Mouse (Mus musculus) midbrain, embryonic 10.5 days (tissue): Measurements from ENCODE around the gene Sft2d2. TPM values are rescaled to one million over a fixed set of nuclear protein-coding genes. Genes with fewer than 3 reads are reported as not detected.
A peak's percentile ranks its signal among the peaks of the same experiment; 100 is the strongest.

Source experiments
- DNase-seq: peaks from one replicate; pipeline ENCODE4 v3.0.0-alpha.2; 2017; ENCODE audit warnings: low spot score
- H3K27ac ChIP-seq: fragments of 300-500 bp; sonication (generic); replicated peaks from 2 replicates; pipeline ENCODE4 v1.5.1; 2016; ENCODE audit warnings: mild to moderate bottlenecking
- H3K27me3 ChIP-seq: fragments of 300-500 bp; sonication (generic); 2 replicates; pipeline ENCODE4 v1.6.1; 2016; ENCODE audit warnings: low read depth, mild to moderate bottlenecking; ENCODE audit not compliant: poor library complexity, severe bottlenecking
- H3K36me3 ChIP-seq: fragments of 300-500 bp; sonication (generic); 2 replicates; pipeline ENCODE4 v1.6.1; 2016; ENCODE audit warnings: mild to moderate bottlenecking, moderate library complexity
- H3K4me1 ChIP-seq: fragments of 300-500 bp; sonication (generic); 2 replicates; pipeline ENCODE4 v1.6.1; 2016
- H3K4me3 ChIP-seq: fragments of 300-500 bp; sonication (generic); 2 replicates; pipeline ENCODE4 v1.5.1; 2016; ENCODE audit warnings: mild to moderate bottlenecking, moderate library complexity
- H3K9me3 ChIP-seq: fragments of 300-500 bp; sonication (generic); replicated peaks from 2 replicates; pipeline ENCODE4 v1.6.1; 2016; ENCODE audit warnings: mild to moderate bottlenecking
- WGBS: fragments of 180-500 bp; shearing (Covaris S2); methylation state at CpG from one replicate; pipeline ENCODE4 v1.1.7; 2016; 5-methylcytosine and 5-hydroxymethylcytosine counted together
- polyA plus RNA-seq: library from polyadenylated mRNA; unstranded; fragments of >200 nt; fragmentation: Nextera tagmentation; extraction: Ambion mirVana; gene quantifications from 2 replicates; pipeline ENCODE4 v1.2.1, GENCODE M21; 2016

Sft2d2 gene
- polyA plus RNA-seq, 1 experiment from 2014 or later = 7.6 TPM

DNA sequence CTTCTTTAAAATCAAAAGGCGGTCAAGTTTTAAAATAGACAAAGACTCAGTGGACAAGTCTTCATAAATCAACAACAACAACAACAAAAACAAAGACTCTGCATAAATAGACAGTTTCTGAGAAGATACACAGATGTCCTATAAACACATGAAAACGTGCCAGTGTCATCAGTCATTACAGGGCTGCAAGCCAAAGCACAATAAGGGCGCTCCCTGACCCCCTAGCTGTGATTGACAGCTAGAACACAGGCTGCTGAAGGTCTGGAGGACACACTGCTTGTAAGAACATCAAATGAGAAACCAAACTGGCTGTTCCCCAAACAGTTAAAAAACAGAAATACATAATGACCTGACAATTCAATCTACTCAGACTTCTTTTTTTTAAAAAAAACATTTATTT is 5.4 kb upstream of the Sft2d2 start:
- H3K4me3 ChIP-seq = no peak overlapping the region
- 81% methylated on average over 3 of the region's 3 CpGs for whole genome bisulfite sequencing
- H3K4me1 ChIP-seq = peaks cover 6% of the 10 kb centered on the region
- no peak overlapping the region for H3K27ac ChIP-seq
- H3K27me3 ChIP-seq = peaks cover 10% of the 10 kb centered on the region
- H3K36me3 ChIP-seq = no peaks in the 10 kb centered on the region
- H3K9me3 ChIP-seq = no peaks in the 10 kb centered on the region
- no peak for DNase-seq

DNA sequence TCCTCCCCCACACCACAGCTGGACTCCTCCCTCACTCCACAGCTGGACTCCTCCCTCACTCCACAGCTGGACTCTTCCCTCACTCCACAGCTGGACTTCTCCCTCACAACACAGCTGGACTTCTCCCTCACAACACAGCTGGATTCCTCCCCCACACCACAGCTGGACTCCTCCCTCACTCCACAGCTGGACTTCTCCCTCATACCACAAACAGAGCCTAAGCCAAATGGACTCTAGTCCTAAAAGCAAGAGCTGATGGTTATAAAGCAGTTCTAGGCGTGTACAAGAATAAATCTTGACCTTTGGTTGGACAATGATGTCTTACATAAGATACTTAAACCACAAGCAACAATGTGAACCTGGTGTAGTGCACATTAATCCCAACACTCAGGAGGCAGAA is 4.7 kb upstream of the Sft2d2 start:
- Histone ChIP-seq H3K36me3 (no peaks in the 10 kb centered on the region), H3K9me3 (no peaks in the 10 kb centered on the region), H3K4me3 (no peak overlapping the region), H3K27me3 (peaks cover 14% of the 10 kb centered on the region), H3K4me1 (peaks cover 13% of the 10 kb centered on the region), H3K27ac (no peak overlapping the region)
- WGBS = 64% methylated on average over 1 of the region's 1 CpGs
- no peak for DNase-seq

DNA sequence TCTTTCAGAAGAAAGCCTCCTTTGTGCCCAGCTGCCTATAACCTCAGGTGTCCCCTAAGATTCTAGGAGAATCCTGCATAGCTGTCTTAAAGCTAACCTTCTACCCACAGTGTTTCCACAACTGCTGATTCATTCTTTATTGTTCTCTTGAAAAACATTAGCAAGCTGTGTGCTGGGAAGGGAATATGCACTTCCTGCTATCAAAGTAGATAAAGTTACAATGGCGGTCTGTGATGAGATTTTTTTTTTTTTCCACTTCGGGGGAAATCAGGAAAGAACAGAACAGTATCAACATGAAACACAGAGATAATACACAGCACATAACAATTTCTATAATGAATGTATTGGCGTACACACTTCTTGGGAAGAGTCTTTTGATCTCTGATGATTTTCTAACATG is 3.6 kb upstream of the Sft2d2 start:
- no peaks in the 10 kb centered on the region for H3K9me3 ChIP-seq
- H3K36me3 ChIP-seq = no peaks in the 10 kb centered on the region
- peaks cover 20% of the 10 kb centered on the region for H3K27me3 ChIP-seq
- H3K27ac ChIP-seq = no peak overlapping the region
- WGBS = 92% methylated on average over 3 of the region's 3 CpGs
- H3K4me3 ChIP-seq = no peak overlapping the region
- no peak for DNase-seq
- peaks cover 21% of the 10 kb centered on the region for H3K4me1 ChIP-seq

DNA sequence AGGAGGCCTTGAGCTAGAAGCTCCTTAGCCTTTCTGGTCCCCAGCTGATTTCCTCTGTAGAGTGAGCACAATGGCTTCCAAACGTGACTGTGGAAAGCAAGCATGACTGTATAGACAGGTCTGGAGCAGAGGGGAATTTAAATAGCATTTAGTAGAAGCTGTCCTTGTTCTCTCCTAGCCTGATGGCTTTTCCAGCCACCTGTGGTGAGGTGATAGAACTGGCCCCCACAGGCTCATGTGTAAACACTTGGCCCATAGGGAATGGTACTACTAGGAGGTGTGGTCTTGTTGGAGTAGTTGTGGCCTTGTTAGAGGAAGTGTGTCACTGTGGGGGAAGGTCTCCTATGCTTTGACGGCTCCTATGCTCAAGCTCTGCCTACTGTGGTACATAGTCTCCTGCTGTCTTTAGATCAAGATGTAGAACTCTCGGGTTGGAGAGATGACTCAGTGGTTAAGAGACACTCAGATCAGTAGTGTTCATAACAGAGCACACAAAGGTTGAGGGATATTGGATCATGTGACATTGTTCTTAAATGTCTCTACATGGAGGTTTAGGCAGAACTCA is 1.2 kb upstream of the Sft2d2 start:
- no peak for DNase-seq
- H3K27me3 ChIP-seq = peaks cover 21% of the 10 kb centered on the region
- H3K27ac ChIP-seq = no peak overlapping the region
- no peak overlapping the region for H3K4me3 ChIP-seq
- 76% methylated on average over 3 of the region's 3 CpGs for whole genome bisulfite sequencing
- no peaks in the 10 kb centered on the region for H3K9me3 ChIP-seq
- no peaks in the 10 kb centered on the region for H3K36me3 ChIP-seq
- peaks cover 21% of the 10 kb centered on the region for H3K4me1 ChIP-seq

DNA sequence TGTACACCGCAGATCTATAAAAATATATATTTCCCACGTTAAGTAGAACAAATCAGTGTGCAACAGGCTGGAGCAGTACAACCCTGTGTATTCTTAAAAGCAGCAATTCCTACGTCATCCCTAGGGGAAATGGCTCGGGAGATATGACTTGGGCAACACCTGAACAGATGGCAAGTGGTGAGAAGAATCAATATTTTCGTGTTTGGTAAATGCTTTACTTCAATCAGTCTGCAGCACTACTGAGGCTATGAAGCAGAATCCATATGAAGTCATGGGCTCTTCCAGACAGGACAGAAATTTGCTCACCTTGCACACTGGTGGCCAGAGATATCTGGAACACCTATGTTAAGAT is 400 bp upstream of the Sft2d2 start:
- DNase-seq = no peak
- WGBS = 19% methylated on average over 5 of the region's 5 CpGs
- Histone ChIP-seq H3K9me3 (no peaks in the 10 kb centered on the region), H3K4me1 (peaks cover 21% of the 10 kb centered on the region), H3K27ac (peak overlapping the region; percentile 80), H3K4me3 (peak overlapping the region; percentile 89), H3K36me3 (no peaks in the 10 kb centered on the region), H3K27me3 (peaks cover 21% of the 10 kb centered on the region)

DNA sequence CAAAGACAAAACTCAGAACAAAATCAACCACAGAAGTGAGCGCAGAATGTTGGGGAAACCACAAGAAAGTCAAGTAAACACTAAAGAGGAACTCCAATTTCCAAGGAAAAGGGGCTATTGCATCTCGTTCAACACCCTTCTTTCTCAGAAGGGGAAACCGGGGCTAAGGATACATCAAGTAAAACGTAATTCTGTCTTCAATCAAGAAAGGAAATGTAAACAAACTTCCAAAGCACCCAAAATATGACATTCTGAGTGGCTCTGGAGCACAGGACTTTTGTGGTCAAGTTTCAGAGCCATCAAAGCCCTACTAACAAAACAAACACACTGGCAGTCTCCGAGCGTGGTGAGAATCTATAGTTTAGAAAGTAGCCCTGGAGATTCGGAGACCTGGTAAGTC is 812 bp downstream of the Sft2d2 start:
- Histone ChIP-seq H3K36me3 (no peaks in the 10 kb centered on the region), H3K4me3 (peak overlapping the region; percentile 89), H3K9me3 (no peaks in the 10 kb centered on the region), H3K27ac (peak overlapping the region; percentile 80; the same call in 1 of the 2 replicates), H3K27me3 (peaks cover 21% of the 10 kb centered on the region), H3K4me1 (peaks cover 21% of the 10 kb centered on the region)
- WGBS = 20% methylated on average over 7 of the region's 7 CpGs
- no peak for DNase-seq

DNA sequence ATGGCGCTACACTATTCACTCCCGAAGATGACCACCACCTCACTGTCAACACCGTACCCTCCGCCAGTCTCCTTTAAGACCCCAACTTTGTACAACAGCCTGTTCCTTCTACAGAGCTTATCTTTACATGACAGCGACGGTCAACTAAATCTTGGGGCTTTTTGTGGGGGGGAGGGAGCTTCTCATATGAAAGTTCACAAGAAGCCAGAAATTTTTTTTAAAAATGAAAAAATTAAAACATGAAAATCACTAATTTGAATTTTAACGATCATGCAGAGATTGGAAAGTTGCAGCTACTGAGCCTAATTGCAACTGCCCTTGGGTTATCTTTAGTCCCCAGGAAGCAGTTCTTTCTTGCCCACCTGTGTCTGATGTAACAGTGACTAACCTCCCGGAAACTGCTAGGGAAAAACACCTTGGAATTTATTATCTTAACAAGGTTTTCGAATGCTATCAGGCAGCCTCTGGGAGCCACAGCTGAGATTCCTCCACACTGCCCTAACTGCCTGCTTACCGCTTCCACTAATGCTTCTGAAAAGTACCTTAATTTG is 1.4 kb downstream of the Sft2d2 start:
- Histone ChIP-seq H3K27ac (no peak overlapping the region), H3K27me3 (peaks cover 21% of the 10 kb centered on the region), H3K4me1 (peaks cover 21% of the 10 kb centered on the region), H3K36me3 (no peaks in the 10 kb centered on the region), H3K9me3 (no peaks in the 10 kb centered on the region), H3K4me3 (no peak overlapping the region)
- 82% methylated on average over 10 of the region's 10 CpGs for WGBS
- no peak for DNase-seq

DNA sequence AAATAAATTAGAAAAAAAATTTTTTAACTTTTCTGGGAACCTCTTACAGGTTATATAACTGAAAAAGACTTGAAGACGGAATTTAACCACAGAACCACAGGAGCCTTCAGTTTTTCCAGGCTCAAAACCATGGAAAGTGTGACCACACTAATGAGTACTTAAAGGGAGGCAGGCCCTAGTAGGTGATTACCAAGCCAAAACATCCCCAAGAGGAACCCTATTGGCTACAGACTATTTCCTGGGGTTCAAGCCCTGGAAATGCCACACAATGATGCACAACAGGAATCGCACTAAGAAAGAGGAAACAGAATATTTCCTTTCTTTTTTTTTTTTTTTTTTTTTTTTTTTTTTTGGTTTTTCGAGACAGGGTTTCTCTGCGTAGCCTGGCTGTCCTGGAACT is 2.1 kb downstream of the Sft2d2 start:
- Histone ChIP-seq H3K4me3 (no peak overlapping the region), H3K27ac (no peak overlapping the region), H3K36me3 (no peaks in the 10 kb centered on the region), H3K27me3 (peaks cover 21% of the 10 kb centered on the region), H3K4me1 (peaks cover 27% of the 10 kb centered on the region), H3K9me3 (no peaks in the 10 kb centered on the region)
- WGBS = 81% methylated on average over 4 of the region's 4 CpGs
- no peak for DNase-seq

DNA sequence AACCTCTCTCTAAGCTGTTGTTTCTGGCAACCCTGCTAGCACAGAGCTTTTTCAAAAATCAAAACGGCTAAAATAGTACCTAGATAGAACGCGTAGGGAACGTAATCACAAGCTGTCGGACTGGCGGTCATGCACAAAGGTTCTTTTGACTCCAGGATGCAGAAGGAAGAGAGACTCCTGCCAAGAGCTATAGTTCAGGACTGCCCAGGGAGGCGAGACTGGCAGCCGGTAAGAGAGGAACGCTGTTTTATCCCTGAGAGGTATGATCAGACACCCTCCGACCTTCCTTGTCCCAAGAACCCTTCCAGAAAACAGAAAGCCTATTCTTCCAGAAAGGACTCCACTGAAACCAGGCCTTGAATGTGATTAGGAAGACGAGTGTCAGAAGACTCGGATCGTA is 2.6 kb downstream of the Sft2d2 start:
- H3K4me1 ChIP-seq = peaks cover 29% of the 10 kb centered on the region
- no peak overlapping the region for H3K27ac ChIP-seq
- 81% methylated on average over 13 of the region's 13 CpGs for WGBS
- H3K9me3 ChIP-seq = no peaks in the 10 kb centered on the region
- DNase-seq = no peak
- peaks cover 21% of the 10 kb centered on the region for H3K27me3 ChIP-seq
- H3K36me3 ChIP-seq = no peaks in the 10 kb centered on the region
- H3K4me3 ChIP-seq = no peak overlapping the region

DNA sequence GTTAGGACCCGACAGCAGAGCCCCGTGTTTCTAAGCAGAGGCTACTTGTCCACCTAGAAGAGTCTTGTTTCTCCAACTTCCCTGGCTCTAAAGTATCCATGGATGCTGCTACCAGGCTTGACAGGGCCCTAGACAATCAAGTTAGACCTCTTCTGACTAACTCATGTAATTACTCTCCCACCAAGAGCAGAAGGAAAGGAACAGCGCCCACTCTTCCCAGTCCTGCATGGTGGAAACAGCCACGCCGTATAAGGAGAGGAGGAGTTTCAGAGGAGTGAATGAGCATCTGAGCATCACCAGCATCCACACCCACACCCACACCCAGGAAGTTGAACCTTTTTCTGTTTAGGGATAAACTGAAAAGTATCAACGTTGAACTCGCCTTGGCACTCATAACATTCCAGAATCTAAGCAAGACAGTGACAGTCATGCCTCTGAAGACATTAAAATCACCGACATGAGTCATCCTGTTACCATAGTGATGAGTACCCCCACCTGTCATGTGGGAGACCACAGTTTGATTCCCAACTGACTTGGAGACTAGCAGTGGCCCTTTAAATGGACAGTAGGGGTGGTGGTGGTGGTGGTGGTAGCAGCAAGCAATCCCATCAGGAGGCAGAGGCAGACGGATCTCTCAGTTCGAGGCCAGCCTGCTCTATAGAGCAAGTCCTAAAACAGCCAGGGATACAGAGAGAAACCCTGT is 3.5 kb downstream of the Sft2d2 start:
- H3K4me1 ChIP-seq = peaks cover 29% of the 10 kb centered on the region
- WGBS = 88% methylated on average over 10 of the region's 10 CpGs

DNA sequence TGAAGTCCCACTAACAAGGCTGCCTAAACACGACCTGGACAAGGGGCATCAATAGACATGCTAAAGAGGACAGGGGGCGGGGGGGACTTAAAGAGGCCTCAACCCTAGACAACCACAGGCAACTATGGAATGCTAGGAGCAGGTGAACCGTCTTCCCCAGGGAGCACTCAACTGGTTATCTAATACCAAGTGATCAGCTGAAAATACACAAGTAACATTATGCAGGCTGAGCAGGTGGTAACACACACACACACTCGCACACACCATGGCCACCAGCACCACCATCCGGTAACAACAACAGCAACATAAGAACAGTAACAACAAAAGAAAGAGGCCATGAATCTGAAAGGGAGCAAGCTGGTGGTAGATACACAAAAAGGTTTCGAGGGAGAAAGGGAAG is 4.2 kb downstream of the Sft2d2 start:
- DNase-seq = no peak
- Histone ChIP-seq H3K4me3 (no peak overlapping the region), H3K27me3 (peaks cover 16% of the 10 kb centered on the region), H3K27ac (no peak overlapping the region), H3K9me3 (no peaks in the 10 kb centered on the region), H3K36me3 (no peaks in the 10 kb centered on the region), H3K4me1 (peaks cover 27% of the 10 kb centered on the region)
- WGBS = 76% methylated on average over 6 of the region's 6 CpGs

More for the DNA sequence above, 3.5 kb downstream of the Sft2d2 start:
- H3K27me3 ChIP-seq = peaks cover 21% of the 10 kb centered on the region
- H3K27ac ChIP-seq = no peak overlapping the region
- no peak overlapping the region for H3K4me3 ChIP-seq
- no peak for DNase-seq
- H3K9me3 ChIP-seq = no peaks in the 10 kb centered on the region
- H3K36me3 ChIP-seq = no peaks in the 10 kb centered on the region

DNA sequence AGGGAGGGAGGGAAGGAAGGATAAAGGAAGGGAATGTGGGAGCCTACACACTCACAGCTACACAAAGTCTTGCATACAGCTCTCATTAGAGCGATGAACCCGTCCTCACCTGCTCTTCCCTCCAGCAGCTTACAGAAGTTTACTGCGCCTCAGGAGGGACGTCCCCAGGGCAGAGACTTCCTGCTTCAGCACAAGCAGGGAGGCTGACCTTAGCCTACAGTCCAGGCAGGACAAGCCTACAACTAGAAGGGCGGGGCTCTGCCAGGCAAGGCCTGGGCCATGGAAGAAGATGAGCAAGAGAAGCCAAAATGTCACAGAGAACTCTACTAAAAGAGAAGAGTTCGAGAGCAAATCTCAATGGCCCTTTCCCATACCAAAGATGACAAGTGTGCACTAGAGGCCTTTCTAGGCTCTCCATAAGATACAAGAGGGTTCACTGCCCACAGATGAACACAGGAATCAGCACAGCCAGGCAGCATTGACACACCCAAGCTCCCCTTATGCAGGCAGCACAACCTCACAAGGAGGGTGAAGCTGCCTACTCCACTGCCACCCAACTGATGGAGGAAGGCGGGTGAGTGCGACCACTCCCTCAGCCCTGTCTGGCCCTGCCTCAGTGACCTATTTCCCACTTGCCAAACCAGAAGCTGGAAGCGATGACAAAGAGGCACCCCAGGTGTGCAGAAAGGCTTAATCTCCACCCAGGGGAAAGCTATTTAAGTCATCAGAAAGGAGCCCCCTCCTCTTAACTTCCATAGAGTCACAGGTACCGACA is 5.2 kb downstream of the Sft2d2 start:
- H3K4me1 ChIP-seq = peaks cover 16% of the 10 kb centered on the region
- no peaks in the 10 kb centered on the region for H3K36me3 ChIP-seq
- 78% methylated on average over 10 of the region's 10 CpGs for WGBS
- no peak for DNase-seq
- no peak overlapping the region for H3K4me3 ChIP-seq
- H3K27me3 ChIP-seq = peaks cover 7% of the 10 kb centered on the region; the same call in 1 of the 2 replicates
- no peaks in the 10 kb centered on the region for H3K9me3 ChIP-seq
- H3K27ac ChIP-seq = no peak overlapping the region

DNA sequence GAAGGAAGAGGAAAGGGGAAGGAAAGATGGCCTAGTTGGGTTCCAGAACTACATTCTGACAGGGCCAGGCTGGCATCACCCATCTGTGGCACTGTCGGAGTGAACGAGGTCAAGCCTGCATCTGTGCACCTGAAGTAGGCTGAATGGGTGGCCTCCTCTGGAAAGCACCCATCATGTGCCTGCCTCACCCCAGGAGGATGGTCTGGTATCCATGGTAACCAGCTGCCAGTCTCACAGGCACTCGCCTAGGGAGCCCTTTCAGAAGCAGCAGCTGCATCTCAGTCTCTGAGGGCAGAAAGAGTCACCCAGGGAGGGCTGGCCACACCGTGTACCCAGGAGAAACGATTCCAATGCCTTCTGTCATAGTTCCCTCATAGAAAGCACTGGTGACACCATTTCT is 6.9 kb downstream of the Sft2d2 start:
- peaks cover 9% of the 10 kb centered on the region for H3K4me1 ChIP-seq
- no peaks in the 10 kb centered on the region for H3K9me3 ChIP-seq
- WGBS = 59% methylated on average over 5 of the region's 5 CpGs
- no peak for DNase-seq
- H3K4me3 ChIP-seq = no peak overlapping the region
- no peaks in the 10 kb centered on the region for H3K36me3 ChIP-seq
- H3K27ac ChIP-seq = no peak overlapping the region
- H3K27me3 ChIP-seq = no peaks in the 10 kb centered on the region
